Mouse (Mus musculus) small intestine, adult 2 months (tissue): ENCODE measurements around the gene Wbp1l. TPM values are rescaled to one million over a fixed set of nuclear protein-coding genes. Genes with fewer than 3 reads are reported as not detected.

ENCODE experiments used
- H3K27ac ChIP-seq: fragments of 200-500 bp; 2 replicates; pipeline ENCODE4 v1.5.1; 2012; ENCODE audit warnings: low read depth, low read length, control low read depth, inconsistent platforms; ENCODE audit not compliant: insufficient read depth
- H3K27me3 ChIP-seq: fragments of 200-500 bp; 2 replicates; pipeline ENCODE4 v1.6.1; 2012; ENCODE audit warnings: mild to moderate bottlenecking, moderate library complexity, low read length, inconsistent platforms; ENCODE audit not compliant: control insufficient read depth, insufficient read depth
- H3K36me3 ChIP-seq: fragments of 200-500 bp; 2 replicates; pipeline ENCODE4 v1.6.1; 2012; ENCODE audit warnings: mild to moderate bottlenecking, low read length, control low read depth, inconsistent platforms; ENCODE audit not compliant: control insufficient read depth, insufficient read depth
- H3K4me1 ChIP-seq: fragments of 200-500 bp; 2 replicates; pipeline ENCODE4 v1.6.1; 2012; ENCODE audit warnings: low read length, inconsistent platforms, mixed read lengths; ENCODE audit not compliant: control insufficient read depth, insufficient read depth, insufficient read length
- H3K4me3 ChIP-seq: fragments of 200-500 bp; 2 replicates; pipeline ENCODE4 v1.5.1; 2012; ENCODE audit warnings: low read depth, mild to moderate bottlenecking, control low read depth, inconsistent platforms, low read length, moderate library complexity
- CTCF ChIP-seq: fragments of 200-500 bp; IDR thresholded peaks from 2 replicates; pipeline ENCODE4 v1.5.1; 2012; ENCODE audit warnings: low read depth, mild to moderate bottlenecking, control low read depth, inconsistent platforms, low read length, moderate library complexity, mixed read lengths; ENCODE audit not compliant: insufficient replicate concordance, insufficient read length; ENCODE audit errors: extremely low read depth
- POLR2A ChIP-seq: fragments of 200-500 bp; IDR thresholded peaks from 2 replicates; pipeline ENCODE4 v1.6.1; 2012; ENCODE audit warnings: low read depth, mild to moderate bottlenecking, control low read depth, inconsistent platforms, low read length, moderate library complexity
- WGBS: fragments of 180-500 bp; shearing (Covaris S2); methylation state at CpG from one replicate; pipeline ENCODE4 v1.1.7; 2018; 5-methylcytosine and 5-hydroxymethylcytosine counted together
- polyA plus RNA-seq: library from polyadenylated mRNA; depleted of rRNA; stranded (reverse); fragments of >200 nt; gene quantifications from 2 replicates; pipeline ENCODE4 v1.2.3, GENCODE M21; 2012

The Wbp1l gene
- polyA plus RNA-seq, 1 experiment, result 42.4 TPM

- Histone ChIP-seq H3K27me3 (no peaks in the 10 kb centered on the region), H3K27ac (no peak overlapping the region), H3K4me3 (no peak overlapping the region), H3K4me1 (peaks cover 13% of the 10 kb centered on the region), H3K36me3 (peaks cover 33% of the 10 kb centered on the region)
- TF ChIP-seq CTCF (no peak), POLR2A (no peak)
- WGBS, result 93% methylated on average over 8 of the region's 8 CpGs
These were observed 41.9 kb downstream of the Wbp1l start for GRCm38 (mm10) chr19:46640780-46641179.

- no peak overlapping the region for H3K4me3 ChIP-seq
- peaks cover 34% of the 10 kb centered on the region for H3K36me3 ChIP-seq
- peaks cover 13% of the 10 kb centered on the region for H3K4me1 ChIP-seq
- H3K27ac ChIP-seq, result peak overlapping the region; percentile 44
- TF ChIP-seq CTCF (no peak), POLR2A (no peak)
- WGBS, result 42% methylated on average over 19 of the region's 19 CpGs
- no peaks in the 10 kb centered on the region for H3K27me3 ChIP-seq
These were observed 42.7 kb downstream of the Wbp1l start for GRCm38 (mm10) chr19:46641420-46642085.

- Histone ChIP-seq H3K27me3 (no peaks in the 10 kb centered on the region), H3K4me1 (peaks cover 13% of the 10 kb centered on the region), H3K36me3 (peaks cover 34% of the 10 kb centered on the region), H3K27ac (peak overlapping the region; percentile 44; the same call in 1 of the 2 replicates), H3K4me3 (no peak overlapping the region)
- 75% methylated on average over 22 of the region's 22 CpGs for WGBS
- TF ChIP-seq CTCF (no peak), POLR2A (0 out of 2 replicates have a peak, but pooled peaks have one; percentile 14)
These were observed 43.4 kb downstream of the Wbp1l start for GRCm38 (mm10) chr19:46642136-46642753.

- peaks cover 26% of the 10 kb centered on the region for H3K36me3 ChIP-seq
- no peaks in the 10 kb centered on the region for H3K27me3 ChIP-seq
- peaks cover 13% of the 10 kb centered on the region for H3K4me1 ChIP-seq
- H3K4me3 ChIP-seq, result no peak overlapping the region
- no peak for TF ChIP-seq CTCF
- no peak for TF ChIP-seq POLR2A
- H3K27ac ChIP-seq, result no peak overlapping the region
- 80% methylated on average over 5 of the region's 5 CpGs for WGBS
These were observed 44.4 kb downstream of the Wbp1l start for GRCm38 (mm10) chr19:46643236-46643635.

GRCm38 (mm10) chr19:46644343-46644792, 45.5 kb downstream of the Wbp1l start:
- H3K27ac ChIP-seq, result no peak overlapping the region
- H3K4me1 ChIP-seq, result peaks cover 13% of the 10 kb centered on the region
- peaks cover 23% of the 10 kb centered on the region for H3K36me3 ChIP-seq
- no peak for TF ChIP-seq CTCF
- 74% methylated on average over 10 of the region's 10 CpGs for WGBS
- no peaks in the 10 kb centered on the region for H3K27me3 ChIP-seq
- H3K4me3 ChIP-seq, result no peak overlapping the region

- peaks cover 13% of the 10 kb centered on the region for H3K4me1 ChIP-seq
- H3K27ac ChIP-seq, result peak overlapping the region; percentile 10; the same call in 1 of the 2 replicates
- 25% methylated on average over 12 of the region's 12 CpGs for WGBS
- TF ChIP-seq POLR2A (no peak), CTCF (no peak)
- no peak overlapping the region for H3K4me3 ChIP-seq
- H3K27me3 ChIP-seq, result no peaks in the 10 kb centered on the region
- peaks cover 20% of the 10 kb centered on the region for H3K36me3 ChIP-seq
These were observed 46.1 kb downstream of the Wbp1l start for GRCm38 (mm10) chr19:46644793-46645602.

- no peak overlapping the region for H3K4me3 ChIP-seq
- no peaks in the 10 kb centered on the region for H3K27me3 ChIP-seq
- H3K27ac ChIP-seq, result peak overlapping the region; percentile 19; the same call in 1 of the 2 replicates
- peaks cover 13% of the 10 kb centered on the region for H3K4me1 ChIP-seq
- peaks cover 20% of the 10 kb centered on the region for H3K36me3 ChIP-seq
- TF ChIP-seq CTCF (no peak), POLR2A (no peak)
- WGBS, result 86% methylated on average over 12 of the region's 12 CpGs
These were observed 47.2 kb downstream of the Wbp1l start for GRCm38 (mm10) chr19:46646041-46646481.
